Comparison of ENCODE assay signal across 8 mouse cellular contexts in genomic region chr17:43567992-43568888, GRCm38 (mm10). TPM values are rescaled to one million over a fixed set of nuclear protein-coding genes. Genes with fewer than 3 reads are reported as not detected.
A peak's percentile ranks its signal among the peaks of the same experiment; 100 is the strongest.
DNase-seq lines count a peak whose midpoint lies in the region; ATAC-seq and TF ChIP-seq lines count a peak whose summit lies in the region.

TSS of gene Pla2g7 (plus strand) at chr17:43568098.

- H3K4me1 ChIP-seq in hindbrain, embryonic 13.5 days (replicated peaks) = peaks cover 14% of the 10 kb centered on the region
- H3K4me1 ChIP-seq in megakaryocyte, embryonic 14.5 days = peaks cover 8% of the 10 kb centered on the region; the same call in 1 of the 2 replicates

- H3K27me3 ChIP-seq in hindbrain, embryonic 13.5 days = no peaks in the 10 kb centered on the region
- H3K27me3 ChIP-seq in megakaryocyte, embryonic 14.5 days (replicated peaks) = peaks cover 8% of the 10 kb centered on the region

- H3K4me2 ChIP-seq in hindbrain, embryonic 13.5 days = peak within 1 kb of the TSS; percentile 85

- no peaks in the 10 kb centered on the region for H3K9me3 ChIP-seq in hindbrain, embryonic 13.5 days
- no peaks in the 10 kb centered on the region for H3K9me3 ChIP-seq in megakaryocyte, embryonic 14.5 days

- intact Hi-C loops in left cerebral cortex, adult 2 months (cut with DNase I) = no loop called here

- under 1% methylated on average over 34 of the region's 34 CpGs for WGBS in hindbrain, embryonic 13.5 days

- no peak for TF ChIP-seq CTCF in left cerebral cortex, adult 2 months (IDR thresholded peaks at IDR 0.05)

- H3K27ac ChIP-seq in hindbrain, embryonic 13.5 days = peak within 1 kb of the TSS; percentile 36; the same call in 1 of the 2 replicates
- peak within 1 kb of the TSS; percentile 45 for H3K27ac ChIP-seq in left cerebral cortex, adult 2 months

- peak; percentile 27 for DNase-seq in adrenal gland, adult 2 months
- peak; percentile 37 to 52 for DNase-seq in cerebellum, postnatal 25 days
- peak; percentile 44 for DNase-seq in gastrocnemius, adult 18-20 months (ENCODE audit: low spot score)
- DNase-seq in left cerebral cortex, adult 2 months (ENCODE audit: extremely low spot score in 1 of 2, low spot score in 2 of 2) = peak; percentile 40 to 43
- peak; percentile 48 for DNase-seq in right cerebral cortex, postnatal 4 days
- no peak for DNase-seq in thymus, postnatal 25 days

- peak; percentile 89 for ATAC-seq in hindbrain, embryonic 13.5 days (ENCODE audit: low FRiP score)

- peak within 1 kb of the TSS; percentile 48 for H3K4me3 ChIP-seq in hindbrain, embryonic 13.5 days
- peak within 1 kb of the TSS; percentile 50 for H3K4me3 ChIP-seq in left cerebral cortex, adult 2 months
- peak within 1 kb of the TSS; percentile 88 for H3K4me3 ChIP-seq in megakaryocyte, embryonic 14.5 days (replicated peaks)

- H3K9ac ChIP-seq in hindbrain, embryonic 13.5 days = peak within 1 kb of the TSS; percentile 73

- no peaks in the 10 kb centered on the region for H3K36me3 ChIP-seq in hindbrain, embryonic 13.5 days
- no peaks in the 10 kb centered on the region for H3K36me3 ChIP-seq in megakaryocyte, embryonic 14.5 days (replicated peaks; ENCODE audit: low read length)

RNA-seq across cellular contexts. Expression of gene Pla2g7, which starts in this region (rescaled TPM):
- 10 to 100 TPM; 16.7 to 20.8 TPM for total RNA-seq in adrenal gland, adult 2 months (2021)
- 3.2 and 3.6 TPM in 2 replicates for polyA plus RNA-seq in adrenal gland, adult 2 months (2012; rRNA removed)
- total RNA-seq in gastrocnemius, adult 18-20 months (2021) = 10 to 100 TPM; 46.2 to 70.1 TPM
- polyA plus RNA-seq in hindbrain, embryonic 13.5 days (2015; fragmentation: Nextera tagmentation; extraction: Ambion mirVana) = 49.4 and 61.3 TPM in 2 replicates
- 10 to 100 TPM; 80.9 to 84.9 TPM for total RNA-seq in left cerebral cortex, adult 2 months (2021)
- polyA plus RNA-seq in megakaryocyte, embryonic 14.5 days (2012; ENCODE audit: insufficient read depth, low replicate concordance) = 6.2 TPM in 1 of 2 replicates, not detected in the other
